Mouse (Mus musculus): ENCODE data around the gene Zbtb20.

GRCm38 (mm10) chr16:43663978-43664579, 788.4 kb downstream of the Zbtb20 start, which contains the start of gene Tigit:
- TF ChIP-seq EP300 (IDR thresholded peaks at IDR 0.05; ENCODE audit: low read depth) (no peak), CTCF (IDR thresholded peaks at IDR 0.05; ENCODE audit: low read depth) (no peak)

Measured in heart, postnatal 0 days (tissue).